Mouse (Mus musculus) forebrain, embryonic 12.5 days (tissue): ENCODE results near the gene Irs2. TPM values are rescaled to one million over a fixed set of nuclear protein-coding genes. Genes with fewer than 3 reads are reported as not detected.

Experiments used
- ATAC-seq: fragments of 200-750 bp; cut with Nextera tagmentation; 2 replicates; pipeline ENCODE4 v1.8.0; 2017; ENCODE audit warnings: moderate TSS enrichment; ENCODE audit not compliant: low FRiP score
- H3K27ac ChIP-seq: fragments of 300-500 bp; sonication (generic); 2 replicates; pipeline ENCODE4 v1.5.1; 2016; ENCODE audit warnings: mild to moderate bottlenecking
- H3K27me3 ChIP-seq: fragments of 300-500 bp; sonication (generic); 2 replicates; pipeline ENCODE4 v1.6.1; 2016; ENCODE audit warnings: mild to moderate bottlenecking
- H3K36me3 ChIP-seq: fragments of 300-500 bp; sonication (generic); replicated peaks from 2 replicates; pipeline ENCODE4 v1.6.1; 2016; ENCODE audit warnings: mild to moderate bottlenecking
- H3K4me1 ChIP-seq: fragments of 300-500 bp; sonication (generic); 2 replicates; pipeline ENCODE4 v1.6.1; 2016
- H3K4me2 ChIP-seq: fragments of 300-500 bp; sonication (generic); 2 replicates; pipeline ENCODE4 v1.6.1; 2016; ENCODE audit warnings: mild to moderate bottlenecking, moderate library complexity
- H3K4me3 ChIP-seq: fragments of 300-500 bp; sonication (generic); replicated peaks from 2 replicates; pipeline ENCODE4 v1.5.1; 2016; ENCODE audit warnings: mild to moderate bottlenecking
- H3K9ac ChIP-seq: fragments of 300-500 bp; sonication (generic); 2 replicates; pipeline ENCODE4 v1.6.1; 2016; ENCODE audit warnings: mild to moderate bottlenecking
- H3K9me3 ChIP-seq: fragments of 300-500 bp; sonication (generic); 2 replicates; pipeline ENCODE4 v1.6.1; 2016
- WGBS: fragments of 180-500 bp; shearing (Covaris S2); methylation state at CpG from one replicate; pipeline ENCODE4 v1.1.7; 2016; 5-methylcytosine and 5-hydroxymethylcytosine counted together
- polyA plus RNA-seq: library from polyadenylated mRNA; unstranded; fragments of >200 nt; fragmentation: Nextera tagmentation; extraction: Ambion mirVana; gene quantifications from 2 replicates; pipeline ENCODE4 v1.2.1, GENCODE M21; 2016

Irs2 gene
- polyA plus RNA-seq, 1 experiment from 2014 or later = 6.5 TPM

- WGBS = 76% methylated on average over 6 of the region's 6 CpGs
- H3K27me3 ChIP-seq = peaks cover 37% of the 10 kb centered on the region
- no peak overlapping the region for H3K4me3 ChIP-seq
- H3K9ac ChIP-seq = no peak overlapping the region
- H3K4me1 ChIP-seq = 0 out of 2 replicates have a peak, but pooled peaks cover 3% of the 10 kb centered on the region
- no peak overlapping the region for H3K27ac ChIP-seq
- no peak overlapping the region for H3K4me2 ChIP-seq
- ATAC-seq = no peak
- no peaks in the 10 kb centered on the region for H3K36me3 ChIP-seq
- no peaks in the 10 kb centered on the region for H3K9me3 ChIP-seq
Observed at GRCm38 (mm10) chr8:10939883-10940282, 68.4 kb downstream of the Irs2 start.

DNA sequence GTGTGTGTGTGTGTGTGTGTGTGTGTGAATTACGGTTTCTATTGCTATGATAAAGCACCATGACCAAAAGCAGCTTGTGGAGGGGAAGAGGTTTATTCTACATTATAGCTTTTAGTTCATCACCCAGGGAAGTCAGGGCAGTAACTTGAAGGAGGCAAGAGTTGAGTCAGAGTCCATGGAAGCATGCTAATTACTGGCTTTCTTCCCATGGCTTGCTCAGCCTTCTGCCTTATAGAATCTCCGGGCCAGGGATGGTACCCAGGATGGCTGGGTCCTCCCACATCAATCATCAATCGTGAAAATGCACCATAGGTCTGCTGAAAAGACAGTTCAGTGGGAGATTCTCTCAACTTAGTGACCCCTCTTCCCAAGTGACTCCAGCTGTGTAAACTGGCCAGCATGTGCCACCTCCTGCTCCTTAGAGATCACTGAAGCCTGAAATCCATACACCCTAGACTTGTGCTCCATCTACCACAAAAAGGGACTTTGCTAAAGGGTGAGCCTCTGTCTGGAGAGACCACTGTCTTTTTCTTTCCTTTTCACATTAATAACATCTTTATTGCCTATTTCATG, 69.0 kb downstream of the Irs2 start:
- ATAC-seq = no peak
- no peaks in the 10 kb centered on the region for H3K9me3 ChIP-seq
- 0 out of 2 replicates have a peak, but pooled peaks cover 3% of the 10 kb centered on the region for H3K4me1 ChIP-seq
- no peaks in the 10 kb centered on the region for H3K36me3 ChIP-seq
- WGBS = 90% methylated on average over 3 of the region's 3 CpGs
- H3K4me2 ChIP-seq = no peak overlapping the region
- H3K9ac ChIP-seq = no peak overlapping the region
- no peak overlapping the region for H3K4me3 ChIP-seq
- no peak overlapping the region for H3K27ac ChIP-seq
- peaks cover 37% of the 10 kb centered on the region for H3K27me3 ChIP-seq

DNA sequence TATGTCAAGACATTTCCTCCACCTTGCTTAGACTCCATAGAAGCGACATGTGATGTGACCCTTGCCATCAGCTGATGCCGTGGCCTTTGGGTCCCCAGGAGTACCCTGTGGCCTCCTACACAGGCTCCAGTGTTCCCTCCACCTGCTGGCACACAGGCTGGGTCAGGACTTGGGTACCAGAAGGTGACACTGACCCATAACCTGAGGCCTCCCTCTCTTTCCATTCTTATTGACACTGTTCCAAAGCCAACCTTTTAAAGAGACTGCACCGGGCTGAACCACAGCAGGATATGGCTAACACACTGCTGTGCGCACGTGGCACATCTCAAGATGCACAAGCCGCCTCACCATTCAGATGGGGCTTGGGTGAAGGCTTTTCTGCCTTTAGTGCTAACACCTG, 70.0 kb downstream of the Irs2 start:
- Histone ChIP-seq H3K36me3 (no peaks in the 10 kb centered on the region), H3K27ac (no peak overlapping the region), H3K4me2 (no peak overlapping the region), H3K4me1 (0 out of 2 replicates have a peak, but pooled peaks cover 3% of the 10 kb centered on the region), H3K9me3 (no peaks in the 10 kb centered on the region), H3K27me3 (peaks cover 36% of the 10 kb centered on the region), H3K9ac (no peak overlapping the region), H3K4me3 (no peak overlapping the region)
- WGBS = 95% methylated on average over 6 of the region's 6 CpGs
- no peak for ATAC-seq

GRCm38 (mm10) chr8:10936646-10937045, 71.6 kb downstream of the Irs2 start:
- no peak overlapping the region for H3K4me3 ChIP-seq
- no peak overlapping the region for H3K27ac ChIP-seq
- 86% methylated on average over 9 of the region's 9 CpGs for WGBS
- no peaks in the 10 kb centered on the region for H3K36me3 ChIP-seq
- no peak overlapping the region for H3K9ac ChIP-seq
- 0 out of 2 replicates have a peak, but pooled peaks cover 3% of the 10 kb centered on the region for H3K4me1 ChIP-seq
- H3K4me2 ChIP-seq = no peak overlapping the region
- H3K27me3 ChIP-seq = peaks cover 29% of the 10 kb centered on the region
- H3K9me3 ChIP-seq = no peaks in the 10 kb centered on the region
- ATAC-seq = no peak

GRCm38 (mm10) chr8:10935231-10935630, 73.0 kb downstream of the Irs2 start:
- no peak overlapping the region for H3K27ac ChIP-seq
- no peak overlapping the region for H3K4me2 ChIP-seq
- ATAC-seq = no peak
- no peak overlapping the region for H3K4me3 ChIP-seq
- no peaks in the 10 kb centered on the region for H3K9me3 ChIP-seq
- H3K36me3 ChIP-seq = no peaks in the 10 kb centered on the region
- no peak overlapping the region for H3K9ac ChIP-seq
- 83% methylated on average over 8 of the region's 8 CpGs for WGBS
- H3K27me3 ChIP-seq = peaks cover 37% of the 10 kb centered on the region
- 0 out of 2 replicates have a peak, but pooled peaks cover 3% of the 10 kb centered on the region for H3K4me1 ChIP-seq
